Mouse (Mus musculus): Measurements from ENCODE around the gene Odf3l1.
A peak's percentile ranks its signal among the peaks of the same experiment; 100 is the strongest.
"Not testable (repeated sequence)": the region's sequence is repeated elsewhere in the genome, so short reads cannot be mapped to it uniquely, and the experiment has no call there.

Odf3l1 gene

GRCm38 (mm10) chr9:56864216-56864729 lies at the start of gene Odf3l1:
TSS of gene Odf3l1 (minus strand) at chr9:56864679.
- no peak for DNase-seq (ENCODE audit: low read depth, low spot score)

GRCm38 (mm10) chr9:56913991-56914390 lies 49.5 kb upstream of the Odf3l1 start:
- DNase-seq (ENCODE audit: low read depth, low spot score): no peak

- no peak for DNase-seq (ENCODE audit: low read depth, low spot score)
These were observed 46.5 kb upstream of the Odf3l1 start for GRCm38 (mm10) chr9:56911017-56911416.

- not testable (repeated sequence) for DNase-seq (ENCODE audit: low read depth, low spot score)
These were observed 45.5 kb upstream of the Odf3l1 start for GRCm38 (mm10) chr9:56909991-56910390.

- DNase-seq (ENCODE audit: low read depth, low spot score): no peak
These were observed 43.1 kb upstream of the Odf3l1 start for GRCm38 (mm10) chr9:56907549-56907948.

GRCm38 (mm10) chr9:56903662-56904061 lies 39.2 kb upstream of the Odf3l1 start:
- DNase-seq (ENCODE audit: low read depth, low spot score): no peak

- DNase-seq (ENCODE audit: low read depth, low spot score): no peak
These were observed 36.7 kb upstream of the Odf3l1 start for GRCm38 (mm10) chr9:56901187-56901586.

- no peak for DNase-seq (ENCODE audit: low read depth, low spot score)
These were observed 36.1 kb upstream of the Odf3l1 start for GRCm38 (mm10) chr9:56900571-56900970.

- DNase-seq (ENCODE audit: low read depth, low spot score): no peak
These were observed 35.6 kb upstream of the Odf3l1 start for GRCm38 (mm10) chr9:56900060-56900459.

- no peak for DNase-seq (ENCODE audit: low read depth, low spot score)
These were observed 34.9 kb upstream of the Odf3l1 start for GRCm38 (mm10) chr9:56899409-56899808.

GRCm38 (mm10) chr9:56896779-56897178 lies 32.3 kb upstream of the Odf3l1 start:
- DNase-seq (ENCODE audit: low read depth, low spot score): no peak

GRCm38 (mm10) chr9:56894006-56894405 lies 29.5 kb upstream of the Odf3l1 start:
- DNase-seq (ENCODE audit: low read depth, low spot score): no peak

GRCm38 (mm10) chr9:56893313-56893712 lies 28.8 kb upstream of the Odf3l1 start:
- DNase-seq (ENCODE audit: low read depth, low spot score): no peak

- DNase-seq (ENCODE audit: low read depth, low spot score): no peak
These were observed 27.6 kb upstream of the Odf3l1 start for GRCm38 (mm10) chr9:56892111-56892510.

- DNase-seq (ENCODE audit: low read depth, low spot score): no peak
These were observed 27.1 kb upstream of the Odf3l1 start for GRCm38 (mm10) chr9:56891517-56892011.

GRCm38 (mm10) chr9:56890522-56891250 lies 26.2 kb upstream of the Odf3l1 start:
- DNase-seq (ENCODE audit: low read depth, low spot score): no peak

- DNase-seq (ENCODE audit: low read depth, low spot score): peak; percentile 82
These were observed 25.3 kb upstream of the Odf3l1 start for GRCm38 (mm10) chr9:56889817-56890216.

GRCm38 (mm10) chr9:56887581-56887980 lies 23.1 kb upstream of the Odf3l1 start:
- DNase-seq (ENCODE audit: low read depth, low spot score): no peak

- no peak for DNase-seq (ENCODE audit: low read depth, low spot score)
These were observed 22.1 kb upstream of the Odf3l1 start for GRCm38 (mm10) chr9:56886601-56887000.

- no peak for DNase-seq (ENCODE audit: low read depth, low spot score)
These were observed 21.6 kb upstream of the Odf3l1 start for GRCm38 (mm10) chr9:56886113-56886512.

- DNase-seq (ENCODE audit: low read depth, low spot score): no peak
These were observed 19.8 kb upstream of the Odf3l1 start for GRCm38 (mm10) chr9:56884328-56884727.

- DNase-seq (ENCODE audit: low read depth, low spot score): no peak
These were observed 19.0 kb upstream of the Odf3l1 start for GRCm38 (mm10) chr9:56883470-56883869.

- no peak for DNase-seq (ENCODE audit: low read depth, low spot score)
These were observed 18.3 kb upstream of the Odf3l1 start for GRCm38 (mm10) chr9:56882818-56883217.
